Mouse (Mus musculus): ENCODE results near the gene Slc7a6.

Slc7a6 gene

GRCm38 (mm10) chr8:106140769-106141168 is 27.9 kb upstream of the Slc7a6 start:
- in situ Hi-C loops (cut with MboI, MseI): no loop called here

- in situ Hi-C loops (cut with MboI, MseI): no loop called here
Measured at GRCm38 (mm10) chr8:106145331-106145730, 23.3 kb upstream of the Slc7a6 start.

GRCm38 (mm10) chr8:106146014-106146413 is 22.6 kb upstream of the Slc7a6 start:
- in situ Hi-C loops (cut with MboI, MseI): no loop called here

- in situ Hi-C loops (cut with MboI, MseI): no loop called here
Measured at GRCm38 (mm10) chr8:106147868-106148565, 20.6 kb upstream of the Slc7a6 start.

GRCm38 (mm10) chr8:106149025-106149424 is 19.6 kb upstream of the Slc7a6 start:
- in situ Hi-C loops (cut with MboI, MseI): no loop called here

GRCm38 (mm10) chr8:106149801-106150652 is 18.6 kb upstream of the Slc7a6 start, which contains the start of gene Pla2g15:
TSS of gene Pla2g15 (plus strand) at chr8:106150399.
- in situ Hi-C loops (cut with MboI, MseI): no loop called here

GRCm38 (mm10) chr8:106150653-106151000 is 18.0 kb upstream of the Slc7a6 start:
- in situ Hi-C loops (cut with MboI, MseI): no loop called here

GRCm38 (mm10) chr8:106151041-106151440 is 17.6 kb upstream of the Slc7a6 start:
- in situ Hi-C loops (cut with MboI, MseI): no loop called here

GRCm38 (mm10) chr8:106152876-106153275 is 15.8 kb upstream of the Slc7a6 start:
- in situ Hi-C loops (cut with MboI, MseI): no loop called here

GRCm38 (mm10) chr8:106157419-106157818 is 11.2 kb upstream of the Slc7a6 start:
- in situ Hi-C loops (cut with MboI, MseI): no loop called here

- in situ Hi-C loops (cut with MboI, MseI): no loop called here
Measured at GRCm38 (mm10) chr8:106158381-106158780, 10.3 kb upstream of the Slc7a6 start.

- in situ Hi-C loops (cut with MboI, MseI): no loop called here
Measured at GRCm38 (mm10) chr8:106159876-106160275, 8.8 kb upstream of the Slc7a6 start.

GRCm38 (mm10) chr8:106163251-106163650 is 5.4 kb upstream of the Slc7a6 start:
- in situ Hi-C loops (cut with MboI, MseI): no loop called here

- in situ Hi-C loops (cut with MboI, MseI): no loop called here
Measured at GRCm38 (mm10) chr8:106165460-106165859, 3.2 kb upstream of the Slc7a6 start.

- in situ Hi-C loops (cut with MboI, MseI): no loop called here
Measured at GRCm38 (mm10) chr8:106169017-106169933, 618 bp downstream of the Slc7a6 start.

- in situ Hi-C loops (cut with MboI, MseI): no loop called here
Measured at GRCm38 (mm10) chr8:106169934-106170480, 1.4 kb downstream of the Slc7a6 start.

GRCm38 (mm10) chr8:106173566-106173965 is 4.9 kb downstream of the Slc7a6 start:
- in situ Hi-C loops (cut with MboI, MseI): no loop called here

- in situ Hi-C loops (cut with MboI, MseI): no loop called here
Measured at GRCm38 (mm10) chr8:106176891-106177290, 8.2 kb downstream of the Slc7a6 start.

GRCm38 (mm10) chr8:106177594-106177993 is 8.9 kb downstream of the Slc7a6 start:
- in situ Hi-C loops (cut with MboI, MseI): no loop called here

- in situ Hi-C loops (cut with MboI, MseI): no loop called here
Measured at GRCm38 (mm10) chr8:106178428-106178827, 9.8 kb downstream of the Slc7a6 start.

GRCm38 (mm10) chr8:106185628-106186270 is 17.1 kb downstream of the Slc7a6 start:
- in situ Hi-C loops (cut with MboI, MseI): no loop called here
